Mouse (Mus musculus) megakaryocyte, embryonic 14.5 days (primary cell): ENCODE results near the gene Sh2b3.

ENCODE experiments used
- FLI1 ChIP-seq: IDR thresholded peaks from 2 replicates; pipeline ENCODE4 v1.6.1; 2012; ENCODE audit warnings: low read length, inconsistent platforms, mixed read lengths
- GATA1 ChIP-seq: IDR thresholded peaks from 3 replicates; pipeline ENCODE4 v1.6.1; 2012; ENCODE audit warnings: mixed read lengths, low read length, inconsistent platforms, borderline replicate concordance

DNA sequence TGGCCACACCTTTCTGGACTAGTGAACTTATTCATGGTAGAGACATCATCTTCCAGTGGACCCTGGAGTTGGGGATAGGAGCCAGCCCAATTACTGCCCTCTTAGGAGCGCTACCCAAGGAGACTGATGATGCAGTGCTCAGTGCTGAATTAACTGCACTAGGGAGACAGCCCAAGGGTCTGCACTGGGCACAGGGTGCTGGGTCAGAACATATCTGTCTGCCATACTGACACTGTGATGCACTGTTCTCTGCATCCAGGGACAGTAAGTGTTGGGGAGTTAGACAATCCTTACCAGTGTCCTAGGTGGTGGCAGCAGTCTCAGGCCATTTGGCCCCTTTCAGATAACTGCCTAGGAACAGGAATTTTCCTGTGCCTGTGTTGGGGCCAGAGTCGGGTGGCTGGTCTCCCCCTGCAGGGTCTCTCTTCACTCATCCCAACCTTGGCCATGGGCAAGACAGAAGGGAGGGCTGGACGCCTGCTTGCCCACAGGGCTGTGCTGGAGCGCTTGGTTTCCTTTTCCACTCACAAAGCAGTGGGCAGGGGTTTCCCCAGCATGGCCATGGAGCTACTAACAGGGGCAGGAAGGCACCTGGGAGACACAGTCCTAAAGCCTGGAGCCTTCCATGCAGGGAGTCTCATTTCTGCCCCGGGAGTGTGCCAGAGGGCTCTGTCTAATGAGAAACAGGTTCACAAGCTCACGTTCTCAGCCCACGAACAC lies 14.5 kb downstream of the Sh2b3 start:
- TF ChIP-seq GATA1, result no peak
- TF ChIP-seq FLI1, result no peak
